Mouse (Mus musculus): ENCODE data around the gene Zpr1. TPM values are rescaled to one million over a fixed set of nuclear protein-coding genes. Genes with fewer than 3 reads are reported as not detected.

Gene Zpr1
- polyA plus RNA-seq, 1 experiment from 2014 or later: 60.3 TPM

DNA sequence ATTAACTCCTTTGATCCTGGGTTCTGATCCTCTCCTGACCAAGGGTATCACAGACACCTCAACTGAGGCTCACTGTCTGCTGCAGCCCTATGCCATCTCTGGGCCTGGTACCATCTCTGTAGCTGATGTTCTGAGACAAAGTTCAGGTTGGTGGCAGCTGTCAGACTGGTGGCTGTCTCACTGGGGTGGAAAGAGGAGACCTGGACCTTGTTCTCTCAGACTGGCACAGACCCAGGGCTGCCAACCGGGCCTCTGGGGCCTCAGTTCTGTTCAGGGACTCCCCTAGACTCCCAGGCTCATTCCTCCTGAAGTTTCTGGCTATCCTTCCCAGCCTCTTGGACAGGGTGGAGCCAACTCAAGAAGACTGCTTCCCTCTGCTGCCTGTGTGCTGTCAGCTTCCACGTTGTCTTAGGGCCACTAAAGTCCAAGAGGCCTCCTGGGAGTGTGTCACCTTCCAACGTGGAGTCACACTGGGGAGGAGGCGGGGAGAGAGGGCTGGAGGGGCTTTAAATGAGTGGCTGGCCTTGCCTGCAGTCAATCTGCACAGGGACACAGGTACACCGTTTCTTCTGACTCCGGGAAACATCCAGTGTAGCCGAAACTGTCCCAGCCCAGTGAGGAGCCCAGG, 32.2 kb upstream of the Zpr1 start, which contains the start of gene Apoa4:
Gene Apoa4 (plus strand): TSS at position 171 of the 628 bp plus-strand sequence.
- H3K27me3 ChIP-seq: no peaks in the 10 kb centered on the region
- no peak within 1 kb of the TSS for H3K4me3 ChIP-seq
- ATAC-seq (ENCODE audit: low FRiP score, low read depth): no peak
- H3K4me2 ChIP-seq: no peak within 1 kb of the TSS
- 76% methylated on average over 7 of the region's 7 CpGs for WGBS
- H3K9ac ChIP-seq: no peak within 1 kb of the TSS
- no peaks in the 10 kb centered on the region for H3K4me1 ChIP-seq (replicated peaks)
- H3K36me3 ChIP-seq: no peaks in the 10 kb centered on the region
- H3K27ac ChIP-seq (replicated peaks): no peak within 1 kb of the TSS
- H3K9me3 ChIP-seq: no peaks in the 10 kb centered on the region

DNA sequence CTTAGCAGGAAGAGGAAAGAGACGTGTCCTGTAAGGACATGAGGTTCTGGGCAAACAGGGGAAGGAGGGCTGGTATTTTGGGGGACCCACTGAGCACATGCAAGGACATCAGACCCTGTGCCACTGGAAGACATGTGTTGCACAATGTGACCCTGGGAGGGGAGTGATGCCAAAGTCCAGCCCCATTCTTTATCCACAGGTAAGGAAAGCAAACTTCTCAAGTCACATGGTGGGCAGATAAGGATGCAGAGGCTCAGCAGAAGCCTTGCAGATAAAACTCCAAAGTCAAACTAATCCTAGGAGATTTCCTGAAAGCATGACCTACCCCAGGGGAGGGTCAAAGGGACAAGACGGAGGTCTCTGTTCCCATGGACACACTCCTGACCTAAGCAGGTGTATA, 31.0 kb upstream of the Zpr1 start:
- ATAC-seq (ENCODE audit: low FRiP score, low read depth): no peak
- Histone ChIP-seq H3K27ac (replicated peaks) (no peak overlapping the region), H3K9ac (no peak overlapping the region), H3K4me1 (replicated peaks) (no peaks in the 10 kb centered on the region), H3K4me2 (no peak overlapping the region), H3K27me3 (no peaks in the 10 kb centered on the region), H3K4me3 (no peak overlapping the region), H3K9me3 (no peaks in the 10 kb centered on the region), H3K36me3 (no peaks in the 10 kb centered on the region)
- WGBS: 74% methylated on average over 2 of the region's 2 CpGs

DNA sequence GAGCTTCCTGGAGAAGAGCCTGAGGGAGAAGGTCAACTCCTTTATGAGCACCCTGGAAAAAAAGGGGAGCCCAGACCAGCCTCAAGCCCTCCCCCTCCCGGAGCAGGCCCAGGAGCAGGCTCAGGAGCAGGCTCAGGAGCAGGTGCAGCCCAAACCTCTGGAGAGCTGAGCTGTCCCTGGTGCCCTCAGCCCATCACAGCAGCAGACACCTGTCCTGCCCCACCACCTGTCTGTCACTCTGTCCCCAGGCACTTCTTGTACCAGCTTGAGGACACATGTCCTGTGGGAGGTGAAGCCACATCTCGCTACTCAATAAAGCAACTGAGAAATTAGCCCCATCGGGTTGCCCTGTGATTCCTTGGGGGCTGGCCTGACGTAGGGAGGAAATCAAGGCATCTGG, 29.7 kb upstream of the Zpr1 start:
- no peak for ATAC-seq (ENCODE audit: low FRiP score, low read depth)
- no peaks in the 10 kb centered on the region for H3K36me3 ChIP-seq
- no peak overlapping the region for H3K4me3 ChIP-seq
- H3K27me3 ChIP-seq: 0 out of 2 replicates have a peak, but pooled peaks cover 2% of the 10 kb centered on the region
- H3K9me3 ChIP-seq: no peaks in the 10 kb centered on the region
- H3K9ac ChIP-seq: no peak overlapping the region
- no peaks in the 10 kb centered on the region for H3K4me1 ChIP-seq (replicated peaks)
- 66% methylated on average over 4 of the region's 4 CpGs for WGBS
- H3K27ac ChIP-seq (replicated peaks): no peak overlapping the region
- no peak overlapping the region for H3K4me2 ChIP-seq

DNA sequence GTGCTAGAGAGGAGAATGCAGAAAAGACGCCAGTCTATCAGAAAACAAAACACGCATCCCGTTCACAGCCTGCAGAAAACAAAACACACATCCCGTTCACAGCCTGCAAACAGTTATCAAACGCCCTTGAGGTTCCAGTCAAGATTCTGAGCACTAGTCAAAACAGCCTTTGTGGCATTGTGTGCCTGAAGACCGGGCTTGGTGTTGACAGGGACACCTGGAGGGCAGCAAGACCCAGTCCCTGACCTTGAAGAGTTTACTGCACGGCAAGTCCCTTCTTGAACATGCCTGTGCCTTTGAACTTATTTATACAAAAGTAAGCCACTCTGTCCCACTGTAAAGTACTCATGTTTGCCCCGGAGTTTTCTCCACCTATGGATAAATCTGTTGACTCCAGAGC, 29.3 kb upstream of the Zpr1 start:
- ATAC-seq (ENCODE audit: low FRiP score, low read depth): no peak
- Histone ChIP-seq H3K9me3 (no peaks in the 10 kb centered on the region), H3K27me3 (0 out of 2 replicates have a peak, but pooled peaks cover 2% of the 10 kb centered on the region), H3K4me2 (no peak overlapping the region), H3K9ac (no peak overlapping the region), H3K27ac (replicated peaks) (no peak overlapping the region), H3K36me3 (no peaks in the 10 kb centered on the region), H3K4me1 (replicated peaks) (no peaks in the 10 kb centered on the region), H3K4me3 (no peak overlapping the region)
- WGBS: 58% methylated on average over 8 of the region's 8 CpGs

DNA sequence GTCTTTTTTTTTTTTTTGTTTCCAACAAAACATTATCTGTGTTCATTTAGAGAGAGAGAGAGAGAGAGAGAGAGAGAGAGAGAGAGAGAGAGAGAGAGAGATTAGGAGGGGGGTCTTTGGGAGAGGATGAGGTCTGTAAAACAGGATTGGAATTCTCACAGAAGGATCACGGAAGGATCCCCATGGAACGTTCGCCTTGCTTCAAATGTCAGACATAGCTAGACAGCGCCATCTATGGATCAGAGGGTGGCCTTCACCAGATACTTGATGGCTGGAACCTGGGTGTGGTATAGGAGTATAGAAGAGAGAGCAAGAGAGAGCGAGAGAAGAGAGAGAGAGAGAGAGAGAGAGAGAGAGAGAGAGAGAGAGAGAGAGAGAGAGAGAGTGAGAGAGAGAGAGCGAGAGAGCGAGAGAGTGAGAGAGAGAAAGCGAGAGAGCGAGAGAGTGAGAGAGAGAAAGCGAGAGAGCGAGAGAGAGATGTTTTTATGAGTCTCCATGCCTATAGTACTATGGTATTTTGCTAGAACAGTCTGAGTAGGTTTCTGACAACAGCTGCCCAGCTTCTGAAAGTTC, 26.0 kb upstream of the Zpr1 start:
- H3K4me2 ChIP-seq: no peak overlapping the region
- peak; percentile 79; the same call in 1 of the 2 replicates for ATAC-seq (ENCODE audit: low FRiP score, low read depth)
- 0 out of 2 replicates have a peak, but pooled peaks cover 2% of the 10 kb centered on the region for H3K27me3 ChIP-seq

DNA sequence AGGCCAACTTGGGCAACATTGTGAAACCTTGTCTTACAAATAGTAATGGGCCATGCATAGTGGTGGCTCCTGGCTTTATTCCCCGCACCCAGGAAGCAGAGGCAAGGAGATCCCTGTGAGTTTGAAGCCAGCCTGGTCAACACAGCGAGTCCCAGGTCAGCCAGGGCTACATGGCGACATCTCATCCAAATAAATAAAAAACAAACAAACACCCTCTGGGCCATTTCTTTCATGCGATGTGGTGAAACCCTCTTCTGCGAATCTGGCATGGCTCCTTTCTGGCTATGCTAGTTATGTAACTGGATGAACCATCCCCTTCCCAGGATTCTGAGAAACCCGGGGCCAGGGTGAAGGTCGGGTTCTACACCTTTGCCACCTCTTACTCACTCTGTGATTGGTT, 16.7 kb upstream of the Zpr1 start:
- Histone ChIP-seq H3K9ac (no peak overlapping the region), H3K4me2 (no peak overlapping the region), H3K4me3 (no peak overlapping the region), H3K4me1 (replicated peaks) (no peaks in the 10 kb centered on the region), H3K27ac (replicated peaks) (no peak overlapping the region), H3K27me3 (no peaks in the 10 kb centered on the region), H3K36me3 (no peaks in the 10 kb centered on the region), H3K9me3 (no peaks in the 10 kb centered on the region)
- WGBS: 93% methylated on average over 7 of the region's 7 CpGs
- no peak for ATAC-seq (ENCODE audit: low FRiP score, low read depth)

More for the DNA sequence above, 26.0 kb upstream of the Zpr1 start:
- 26% methylated on average over 10 of the region's 11 CpGs for WGBS
- Histone ChIP-seq H3K9me3 (no peaks in the 10 kb centered on the region), H3K9ac (no peak overlapping the region), H3K27ac (replicated peaks) (no peak overlapping the region), H3K4me3 (no peak overlapping the region), H3K36me3 (no peaks in the 10 kb centered on the region), H3K4me1 (replicated peaks) (no peaks in the 10 kb centered on the region)

DNA sequence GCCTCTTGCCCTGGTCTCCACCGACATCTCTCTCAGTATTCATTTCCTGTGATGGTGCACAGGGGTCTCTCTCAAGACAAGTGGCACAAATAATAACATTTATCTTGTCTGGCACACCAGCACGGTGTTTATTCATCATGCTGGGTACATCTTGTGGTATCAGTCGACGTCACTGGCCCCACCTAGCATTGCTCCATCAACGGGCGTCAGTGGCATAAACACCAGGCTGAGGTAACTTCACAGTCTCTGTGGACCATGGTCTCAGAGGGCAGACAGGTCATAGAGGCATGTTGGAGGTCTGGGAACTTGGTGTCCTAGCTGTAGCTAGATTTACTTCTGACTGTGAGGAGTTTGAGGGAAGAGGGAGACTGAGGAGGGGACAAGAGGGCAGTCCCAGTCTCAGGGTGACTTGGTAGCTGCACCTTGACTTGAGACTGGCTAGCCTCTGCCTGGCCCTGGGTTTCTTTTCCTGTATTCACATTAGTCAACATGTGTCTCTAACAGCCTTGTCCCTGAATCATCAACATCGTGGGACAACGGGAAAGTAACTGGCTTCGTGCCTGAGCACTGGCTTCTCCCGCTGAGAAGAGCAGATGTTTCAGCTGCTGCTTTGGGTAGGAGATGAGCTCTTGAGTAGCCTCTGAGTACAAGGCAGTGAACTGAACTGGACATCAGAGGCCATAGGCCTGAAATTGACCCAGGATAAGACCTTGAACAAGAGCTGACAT, 16.0 kb upstream of the Zpr1 start:
- Histone ChIP-seq H3K9me3 (no peaks in the 10 kb centered on the region), H3K36me3 (no peaks in the 10 kb centered on the region), H3K27me3 (no peaks in the 10 kb centered on the region), H3K4me3 (no peak overlapping the region), H3K9ac (no peak overlapping the region), H3K27ac (replicated peaks) (no peak overlapping the region), H3K4me1 (replicated peaks) (no peaks in the 10 kb centered on the region), H3K4me2 (no peak overlapping the region)
- no peak for ATAC-seq (ENCODE audit: low FRiP score, low read depth)
- WGBS: 88% methylated on average over 10 of the region's 10 CpGs

DNA sequence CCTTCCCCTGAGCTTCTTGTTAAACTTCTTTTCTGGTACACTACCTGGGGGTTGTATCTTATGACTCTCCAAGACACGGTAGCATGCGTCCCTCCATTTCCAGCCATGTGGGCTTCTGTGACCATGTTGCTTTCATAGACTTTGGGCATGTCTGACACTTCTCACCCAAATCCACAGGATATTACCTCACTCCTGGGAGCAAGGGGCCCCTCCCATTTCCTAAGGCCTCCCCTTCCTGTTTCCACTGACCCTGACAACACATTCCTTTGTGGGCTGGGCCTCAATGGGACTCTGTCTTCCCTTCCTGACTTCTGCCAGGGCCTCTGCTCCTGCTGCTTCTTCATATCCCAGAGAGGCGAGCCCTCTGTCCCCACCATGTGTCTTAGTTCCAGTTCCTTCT, 15.3 kb upstream of the Zpr1 start:
- Histone ChIP-seq H3K27me3 (no peaks in the 10 kb centered on the region), H3K4me2 (no peak overlapping the region), H3K9me3 (no peaks in the 10 kb centered on the region), H3K4me3 (no peak overlapping the region), H3K4me1 (replicated peaks) (no peaks in the 10 kb centered on the region), H3K9ac (no peak overlapping the region), H3K27ac (replicated peaks) (no peak overlapping the region), H3K36me3 (no peaks in the 10 kb centered on the region)
- no peak for ATAC-seq (ENCODE audit: low FRiP score, low read depth)
- WGBS: 80% methylated on average over 3 of the region's 3 CpGs

DNA sequence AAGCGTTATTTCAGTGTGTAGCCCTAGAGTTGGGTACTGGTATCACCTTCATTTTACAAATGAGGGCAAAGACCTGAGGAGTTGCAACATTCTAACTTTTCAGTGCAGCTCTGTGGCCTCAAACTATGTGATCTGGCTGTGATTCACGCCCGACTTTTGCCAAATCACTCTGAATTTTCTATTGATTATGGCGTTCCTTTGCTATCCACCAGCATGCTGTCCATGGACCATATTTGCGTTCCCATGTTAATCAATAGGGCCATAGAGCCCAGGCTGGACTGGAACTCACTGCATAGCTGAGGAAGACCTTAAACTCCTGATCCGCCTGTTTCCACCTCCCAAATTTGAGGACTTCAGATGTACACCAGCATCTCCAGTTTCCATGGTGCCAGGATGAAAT, 13.8 kb upstream of the Zpr1 start:
- H3K9me3 ChIP-seq: no peaks in the 10 kb centered on the region
- H3K4me1 ChIP-seq (replicated peaks): no peaks in the 10 kb centered on the region

DNA sequence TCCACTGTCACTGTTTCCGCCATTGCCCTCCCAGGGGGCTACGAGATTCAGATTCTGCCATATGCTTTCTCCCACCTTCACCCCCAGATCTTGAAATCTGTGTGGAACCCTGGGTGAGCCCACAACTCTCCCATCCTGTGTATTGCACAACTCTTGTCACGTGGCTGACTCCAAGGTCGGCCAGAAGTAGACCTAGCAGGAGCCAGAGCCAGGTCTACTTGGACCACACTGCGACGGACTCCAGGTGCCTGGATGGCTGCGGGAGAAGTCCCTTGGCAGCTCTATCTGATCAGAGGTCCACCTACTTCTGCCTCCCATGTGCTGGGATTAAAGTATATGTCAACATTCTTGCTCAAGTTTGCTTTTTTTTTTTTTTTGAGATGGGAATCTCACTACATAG, 11.7 kb upstream of the Zpr1 start:
- Histone ChIP-seq H3K27ac (replicated peaks) (no peak overlapping the region), H3K4me1 (replicated peaks) (no peaks in the 10 kb centered on the region), H3K36me3 (no peaks in the 10 kb centered on the region), H3K9ac (no peak overlapping the region), H3K9me3 (no peaks in the 10 kb centered on the region), H3K27me3 (no peaks in the 10 kb centered on the region), H3K4me2 (no peak overlapping the region), H3K4me3 (no peak overlapping the region)
- 89% methylated on average over 7 of the region's 7 CpGs for WGBS
- ATAC-seq (ENCODE audit: low FRiP score, low read depth): no peak

More for the DNA sequence above, 13.8 kb upstream of the Zpr1 start:
- Histone ChIP-seq H3K4me3 (no peak overlapping the region), H3K4me2 (no peak overlapping the region), H3K36me3 (no peaks in the 10 kb centered on the region), H3K9ac (no peak overlapping the region), H3K27ac (replicated peaks) (no peak overlapping the region), H3K27me3 (no peaks in the 10 kb centered on the region)
- 93% methylated on average over 6 of the region's 6 CpGs for whole genome bisulfite sequencing
- ATAC-seq (ENCODE audit: low FRiP score, low read depth): no peak

DNA sequence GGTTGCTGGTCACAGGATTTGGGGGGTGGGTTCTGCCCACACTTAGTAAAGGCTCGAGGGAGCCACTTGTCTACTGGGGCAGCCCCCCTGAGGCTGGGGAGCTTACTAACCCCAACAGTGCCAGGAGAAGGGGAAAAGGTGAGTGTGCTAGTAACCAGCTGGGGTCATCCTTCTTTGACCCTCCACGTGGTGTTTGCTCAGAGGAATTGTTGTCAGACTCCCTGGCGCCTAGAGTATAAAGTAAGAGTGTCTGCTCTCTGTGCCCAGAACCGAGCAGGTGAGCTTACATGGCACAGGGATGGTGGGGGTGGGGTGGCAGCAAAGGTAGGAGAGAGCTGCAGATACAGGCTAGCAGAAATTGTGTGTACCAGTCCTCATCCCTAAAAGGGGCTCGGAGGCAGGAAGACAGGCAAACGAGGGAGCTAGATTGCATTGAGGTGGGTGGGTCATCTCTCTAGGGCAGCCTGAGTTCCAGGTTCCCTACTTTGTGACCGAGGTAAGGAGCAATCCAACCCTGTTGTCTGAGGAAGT, 4.5 kb upstream of the Zpr1 start, which contains the start of gene Apoa5:
Gene Apoa5 (plus strand): TSS at position 291 of the 531 bp plus-strand sequence.
- no peak within 1 kb of the TSS for H3K27ac ChIP-seq (replicated peaks)
- H3K9ac ChIP-seq: no peak within 1 kb of the TSS
- H3K27me3 ChIP-seq: peaks cover 13% of the 10 kb centered on the region; the same call in 1 of the 2 replicates
- no peak within 1 kb of the TSS for H3K4me2 ChIP-seq
- no peaks in the 10 kb centered on the region for H3K9me3 ChIP-seq
- 66% methylated on average over 7 of the region's 7 CpGs for WGBS
- no peak for ATAC-seq (ENCODE audit: low FRiP score, low read depth)
- no peaks in the 10 kb centered on the region for H3K36me3 ChIP-seq
- peaks cover under 1% of the 10 kb centered on the region; the same call in 1 of the 2 replicates for H3K4me1 ChIP-seq (replicated peaks)
- no peak within 1 kb of the TSS for H3K4me3 ChIP-seq

DNA sequence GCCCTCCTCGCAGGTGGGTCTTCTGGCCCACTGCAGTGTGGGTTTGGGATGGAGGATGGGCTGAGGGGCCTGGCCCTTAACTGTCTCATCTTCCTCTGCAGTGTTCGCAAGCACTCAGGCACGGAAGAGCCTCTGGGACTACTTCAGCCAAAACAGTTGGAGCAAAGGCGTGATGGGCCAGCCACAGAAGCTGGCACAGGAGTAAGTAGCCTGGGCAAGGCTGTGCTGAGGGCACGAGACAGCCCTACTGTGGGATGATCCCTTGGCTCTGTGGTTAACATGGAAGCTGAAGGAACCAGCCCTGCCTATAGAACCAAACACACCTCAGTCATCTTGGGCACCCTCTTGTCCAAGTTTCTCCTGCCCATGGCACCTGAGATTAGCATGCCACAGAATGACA, 3.7 kb upstream of the Zpr1 start:
- H3K27ac ChIP-seq (replicated peaks): no peak overlapping the region
- peaks cover 7% of the 10 kb centered on the region for H3K4me1 ChIP-seq (replicated peaks)
- H3K4me2 ChIP-seq: no peak overlapping the region
- no peak overlapping the region for H3K9ac ChIP-seq
- no peaks in the 10 kb centered on the region for H3K9me3 ChIP-seq
- no peaks in the 10 kb centered on the region for H3K36me3 ChIP-seq
- WGBS: 83% methylated on average over 5 of the region's 5 CpGs
- H3K4me3 ChIP-seq: no peak overlapping the region
- ATAC-seq (ENCODE audit: low FRiP score, low read depth): no peak
- peaks cover 13% of the 10 kb centered on the region; the same call in 1 of the 2 replicates for H3K27me3 ChIP-seq

Measured in hindbrain, embryonic 15.5 days (tissue).